Mouse (Mus musculus): ENCODE measurements around the gene Ctc1.

Ctc1 gene

DNA sequence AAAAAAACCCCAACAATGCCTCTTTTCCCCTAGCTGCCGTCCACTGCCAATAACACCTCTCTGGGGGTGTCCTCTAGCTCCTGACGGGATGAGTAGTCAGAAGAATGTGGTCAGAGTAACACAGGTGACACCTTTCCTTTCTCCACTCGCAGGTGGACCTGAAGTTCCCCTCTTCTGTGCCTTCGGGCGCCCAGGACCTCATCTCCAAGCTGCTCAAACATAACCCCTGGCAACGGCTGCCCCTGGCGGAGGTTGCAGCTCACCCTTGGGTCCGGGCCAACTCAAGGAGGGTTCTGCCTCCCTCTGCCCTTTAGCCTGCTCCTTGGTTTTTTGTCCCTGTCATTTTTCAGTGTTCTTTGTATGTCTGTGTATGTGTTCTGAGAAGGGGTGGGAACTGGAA lies 35.0 kb downstream of the Ctc1 start:
- DNase-seq = peak in 1 of 2 experiments; percentile 43

DNA sequence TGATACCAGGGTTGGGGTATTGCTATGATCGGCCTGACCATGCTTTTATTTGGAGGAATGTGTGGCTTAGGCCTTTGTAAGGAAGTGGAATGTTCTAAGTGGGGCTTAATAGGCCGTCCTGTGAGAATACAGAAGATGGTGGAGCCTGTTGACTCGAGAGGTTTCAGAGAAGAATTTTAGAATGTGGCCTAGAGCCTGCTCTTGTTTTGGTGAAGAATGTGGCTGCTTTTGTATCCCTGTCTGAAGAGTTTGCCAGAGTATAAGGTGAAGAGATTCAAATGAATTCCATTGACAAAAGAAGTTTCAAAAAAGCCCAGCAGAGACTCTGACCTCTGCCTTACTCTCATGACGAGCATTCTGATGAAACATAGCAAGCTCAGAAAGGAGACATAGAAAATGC lies 36.1 kb downstream of the Ctc1 start:
- DNase-seq = no peak

DNA sequence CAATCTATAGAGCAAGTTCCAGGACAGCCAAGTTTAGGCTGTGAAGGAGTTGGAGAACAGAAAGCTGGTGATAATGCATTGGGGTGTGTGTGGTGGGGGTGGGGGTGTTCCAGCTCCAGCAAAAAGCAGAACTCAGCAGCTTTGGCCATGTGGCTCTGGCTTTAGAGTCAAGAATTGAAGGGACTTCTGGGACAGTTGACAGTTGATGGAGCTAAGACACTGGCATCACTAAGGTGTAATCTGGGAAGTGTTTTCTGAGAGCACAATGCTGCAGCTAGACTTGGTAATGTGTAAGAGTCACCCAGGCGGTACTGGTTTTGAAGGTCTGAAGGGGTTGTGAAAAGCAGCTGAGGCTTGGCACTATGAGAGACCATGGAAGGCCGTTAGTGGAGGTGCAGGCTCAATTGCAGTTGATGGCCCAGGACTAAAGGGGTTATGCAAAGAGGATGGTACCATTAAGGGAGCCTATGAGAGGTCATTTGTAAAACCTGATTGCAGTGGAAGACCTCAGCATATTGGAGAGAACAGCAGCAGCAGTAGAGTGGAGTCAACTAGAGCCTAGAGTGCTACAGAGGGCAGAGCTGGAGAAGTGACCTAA lies 37.2 kb downstream of the Ctc1 start:
- no peak for DNase-seq

DNA sequence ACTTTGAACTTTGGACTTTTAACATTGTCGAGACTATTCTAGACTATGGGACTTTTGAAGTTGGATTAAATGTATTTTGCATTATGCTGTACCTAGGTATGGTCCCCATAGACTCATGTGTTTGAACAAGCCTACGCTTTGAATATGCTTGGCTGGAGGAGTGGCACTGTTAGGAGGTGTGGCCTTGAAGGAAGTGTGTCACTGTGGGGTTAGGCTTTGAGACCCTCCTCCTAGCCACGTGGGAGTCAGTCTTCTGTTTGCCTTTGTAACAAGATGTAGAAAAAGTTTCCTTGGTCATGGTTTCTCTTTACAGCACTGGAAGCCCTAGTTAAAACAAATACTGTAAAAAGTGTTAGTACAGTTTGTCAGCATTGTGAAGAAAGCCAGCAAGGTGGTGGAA lies 38.1 kb downstream of the Ctc1 start:
- DNase-seq = no peak

DNA sequence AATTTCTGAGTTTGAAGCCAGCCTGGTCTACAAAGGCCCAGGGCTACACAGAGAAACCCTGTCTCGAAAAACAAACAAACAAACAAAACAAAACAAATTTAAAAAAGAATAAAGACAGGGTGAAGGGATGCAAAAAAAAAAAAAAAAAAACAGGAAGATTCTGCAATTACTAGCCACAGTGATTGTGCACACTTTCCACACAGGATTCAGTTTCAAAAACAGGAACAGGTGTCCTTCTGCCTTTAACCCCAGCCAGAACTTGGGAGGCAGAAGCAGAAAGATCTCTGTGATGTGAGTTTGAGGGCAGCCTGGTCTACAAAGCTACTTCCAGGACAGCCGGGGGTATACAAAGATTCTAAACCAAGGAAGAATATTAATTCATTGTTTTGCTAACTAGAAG lies 42.6 kb downstream of the Ctc1 start:
- DNase-seq = no peak

DNA sequence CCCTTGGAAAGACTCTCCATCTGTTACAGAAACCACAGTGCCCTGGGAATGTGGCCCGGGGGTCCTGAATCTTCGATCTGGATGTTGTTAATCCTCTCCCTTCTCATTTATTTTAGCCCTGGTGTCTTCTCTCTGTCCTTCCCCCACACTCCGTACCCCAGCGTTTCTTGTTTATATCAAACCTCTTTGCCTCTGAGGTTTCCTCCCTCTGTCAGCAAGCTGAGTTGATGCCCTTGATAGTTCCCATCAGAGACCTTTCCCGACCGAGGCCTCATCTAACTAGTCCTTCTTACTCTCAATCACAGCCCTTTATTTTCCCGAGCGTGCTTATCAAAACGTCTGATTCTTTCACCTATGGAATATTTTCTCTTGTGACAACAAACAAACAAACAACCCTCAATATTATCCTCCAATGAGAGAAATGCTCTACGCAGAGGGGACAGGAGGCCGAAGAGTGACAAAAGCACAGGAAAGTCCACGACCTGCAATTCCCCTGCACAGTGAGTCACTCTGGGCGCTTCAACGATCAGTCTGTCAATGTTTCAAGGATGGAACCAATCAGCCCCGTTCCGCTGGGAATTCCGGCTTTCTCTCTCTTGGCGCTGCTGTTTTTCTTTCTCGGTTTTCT lies 43.1 kb downstream of the Ctc1 start:
- DNase-seq = no peak

DNA sequence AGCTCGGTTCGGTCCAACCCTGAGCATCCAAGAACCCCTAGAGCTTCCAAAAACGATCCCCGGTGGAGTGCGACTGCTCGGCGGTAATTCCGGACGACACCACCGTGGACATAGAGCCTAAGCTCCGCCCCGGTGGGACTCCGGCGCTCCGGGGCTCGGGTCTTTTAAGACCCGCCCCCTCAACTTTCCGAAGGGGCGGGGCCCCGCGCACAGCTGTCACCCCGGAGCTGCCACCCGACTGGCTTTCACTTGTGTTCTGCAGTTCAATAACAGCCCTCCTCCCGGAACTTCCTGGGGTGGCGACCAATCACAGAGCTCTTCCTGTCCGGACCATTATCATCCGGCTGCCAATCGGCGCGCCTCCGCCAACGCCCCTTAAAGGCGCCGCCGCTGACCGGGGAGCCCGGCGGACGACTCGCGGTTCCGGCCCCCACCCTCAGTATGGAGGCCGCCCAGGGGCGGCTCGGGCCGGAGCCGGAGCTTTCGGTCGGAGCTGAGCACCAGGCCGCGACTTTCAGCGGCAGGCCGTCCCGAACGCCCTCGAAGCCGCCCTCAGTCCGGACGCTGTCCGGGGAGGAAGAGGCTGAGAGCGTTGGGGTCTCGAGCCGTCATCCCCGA lies 43.8 kb downstream of the Ctc1 start, which contains the start of gene Borcs6:
Borcs6 (plus strand) TSS at position 361 of the 618 bp plus-strand sequence.
- peak; percentile 96 to 98 for DNase-seq

DNA sequence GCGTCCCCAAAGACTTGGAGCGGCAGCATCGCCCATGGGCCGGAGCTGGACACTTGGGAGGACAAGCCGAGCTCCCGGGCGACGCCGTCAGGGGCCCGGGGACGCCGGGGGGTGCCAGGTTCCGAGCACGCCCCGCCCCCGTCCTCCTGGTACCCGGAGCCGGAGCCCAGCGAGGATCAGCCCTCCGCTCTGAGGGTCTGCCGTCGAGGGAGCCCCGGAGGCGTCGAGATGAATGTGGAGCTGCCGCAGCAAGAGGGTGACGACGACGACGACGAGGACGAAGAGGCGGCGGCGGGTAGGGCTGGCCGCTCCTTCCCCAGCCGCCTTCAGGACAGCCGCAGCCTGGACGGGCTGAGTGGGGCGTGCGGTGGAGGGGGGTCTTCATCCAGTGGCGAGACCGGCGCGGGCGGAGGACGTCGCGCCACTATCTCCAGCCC lies 44.3 kb downstream of the Ctc1 start:
- DNase-seq = peak in 1 of 2 experiments; percentile 74

DNA sequence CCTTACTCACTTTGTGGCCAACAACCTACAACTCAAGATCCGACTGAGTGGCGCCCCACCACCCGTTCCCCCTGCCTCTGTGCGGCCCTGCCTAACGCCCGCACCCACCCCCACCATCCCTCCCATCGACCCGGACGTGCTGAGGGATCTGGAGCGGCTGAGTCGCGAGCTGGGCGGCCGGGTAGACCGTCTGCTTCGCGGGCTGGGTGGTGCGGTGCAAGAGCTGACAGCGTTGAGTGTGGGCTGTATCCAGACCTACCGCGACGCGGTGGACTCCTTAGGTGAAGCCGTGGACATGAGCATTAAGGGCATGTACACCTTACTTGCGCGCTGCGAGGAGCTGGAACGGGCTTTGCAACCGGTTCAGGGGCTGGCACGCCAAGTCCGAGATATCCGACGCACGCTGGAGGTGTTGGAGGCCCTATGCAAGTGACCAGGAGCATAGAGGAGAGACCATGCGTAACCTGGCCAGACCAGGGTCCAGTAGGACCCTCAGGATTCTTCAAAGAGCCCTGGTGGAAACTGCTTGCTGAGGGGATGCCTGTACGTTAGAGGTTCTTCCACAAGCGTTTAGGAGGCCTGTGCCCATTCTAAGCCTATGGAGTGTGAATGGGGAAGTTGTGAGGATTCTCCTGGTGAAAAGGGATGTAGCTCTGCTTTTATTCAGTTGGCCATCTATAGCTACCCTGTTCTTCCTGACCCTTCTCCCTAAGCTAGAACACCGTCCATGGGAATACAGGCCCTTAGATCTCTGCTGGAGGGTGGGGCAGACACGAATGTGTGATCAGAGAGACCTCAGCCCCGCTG lies 44.9 kb downstream of the Ctc1 start:
- DNase-seq = peak in 1 of 2 experiments; percentile 55

DNA sequence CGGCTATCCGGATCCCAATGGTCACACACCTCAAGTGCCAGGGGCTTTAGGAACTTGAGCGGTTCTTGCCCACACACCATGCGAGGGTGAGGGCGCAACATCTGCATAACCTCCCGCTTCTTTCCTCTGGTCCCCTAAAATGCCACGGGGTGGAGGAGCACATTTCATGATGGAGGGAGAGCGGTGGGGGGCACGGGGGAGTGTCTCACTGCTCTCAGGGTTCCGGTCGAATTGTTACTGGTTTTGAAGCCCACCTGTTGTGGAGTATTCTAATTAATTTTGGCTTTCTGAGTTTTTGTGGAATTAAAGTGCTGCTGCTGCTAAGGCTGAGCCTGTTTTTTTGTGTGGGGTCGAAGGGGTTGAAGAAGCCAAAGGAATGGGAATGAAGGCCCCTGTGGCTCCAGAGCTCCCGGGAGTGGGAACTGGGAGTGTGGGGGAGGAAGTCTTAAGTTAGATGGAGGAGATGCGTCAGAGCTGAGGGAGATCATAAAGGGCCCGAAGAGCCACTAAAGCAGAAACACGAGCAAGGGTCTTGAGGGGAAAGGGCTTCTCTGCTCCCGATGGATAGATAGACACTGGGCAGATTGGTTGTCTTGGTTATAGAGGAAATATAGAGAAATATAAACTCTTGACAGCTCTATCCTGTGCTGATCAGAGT lies 45.7 kb downstream of the Ctc1 start:
- peak in 1 of 2 experiments; percentile 20 for DNase-seq

DNA sequence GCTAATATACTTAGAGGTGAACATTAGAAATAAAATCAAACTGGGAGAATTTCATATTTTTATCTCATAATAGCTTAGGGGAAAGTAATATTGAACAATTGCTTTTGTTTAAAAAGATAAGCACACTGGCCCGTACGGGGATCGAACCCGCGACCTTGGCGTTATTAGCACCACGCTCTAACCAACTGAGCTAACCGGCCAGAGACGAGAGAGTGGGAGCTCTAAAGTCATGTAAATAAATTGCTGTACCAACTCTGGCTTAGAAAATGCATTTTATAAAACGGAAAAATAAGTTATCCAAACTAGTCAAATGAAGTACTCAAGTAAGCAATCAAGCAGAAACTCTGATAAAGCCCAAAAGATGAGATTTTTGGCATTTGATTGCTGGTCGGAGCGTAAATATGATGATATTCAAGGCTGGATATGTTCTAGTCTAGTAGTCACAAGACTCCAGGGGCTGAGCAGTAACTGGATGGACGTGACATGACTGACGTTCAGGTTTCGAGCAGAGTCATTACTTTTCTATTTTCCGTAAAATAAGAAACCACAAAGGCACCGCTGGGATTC lies 46.6 kb downstream of the Ctc1 start:
- DNase-seq = peak; percentile 81 to 89

DNA sequence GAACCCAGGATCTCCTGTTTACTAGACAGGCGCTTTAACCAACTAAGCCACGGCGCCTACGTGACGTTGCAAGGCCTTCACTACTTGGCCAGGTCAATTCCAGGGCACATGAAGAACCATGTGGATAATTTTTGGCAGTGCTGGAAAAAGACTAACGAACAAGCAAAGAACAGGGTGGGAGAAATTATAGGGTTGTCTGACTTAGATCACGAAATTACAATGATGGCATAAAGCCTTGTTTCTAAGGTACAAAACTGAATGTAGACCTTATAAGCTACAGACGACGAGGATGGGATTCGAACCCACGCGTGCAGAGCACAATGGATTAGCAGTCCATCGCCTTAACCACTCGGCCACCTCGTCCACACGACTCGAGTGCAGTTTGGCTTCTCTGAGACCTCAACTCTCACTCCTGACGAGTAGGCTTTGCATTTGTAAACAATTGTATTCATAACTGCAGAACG lies 47.1 kb downstream of the Ctc1 start:
- peak; percentile 95 to 96 for DNase-seq

DNA sequence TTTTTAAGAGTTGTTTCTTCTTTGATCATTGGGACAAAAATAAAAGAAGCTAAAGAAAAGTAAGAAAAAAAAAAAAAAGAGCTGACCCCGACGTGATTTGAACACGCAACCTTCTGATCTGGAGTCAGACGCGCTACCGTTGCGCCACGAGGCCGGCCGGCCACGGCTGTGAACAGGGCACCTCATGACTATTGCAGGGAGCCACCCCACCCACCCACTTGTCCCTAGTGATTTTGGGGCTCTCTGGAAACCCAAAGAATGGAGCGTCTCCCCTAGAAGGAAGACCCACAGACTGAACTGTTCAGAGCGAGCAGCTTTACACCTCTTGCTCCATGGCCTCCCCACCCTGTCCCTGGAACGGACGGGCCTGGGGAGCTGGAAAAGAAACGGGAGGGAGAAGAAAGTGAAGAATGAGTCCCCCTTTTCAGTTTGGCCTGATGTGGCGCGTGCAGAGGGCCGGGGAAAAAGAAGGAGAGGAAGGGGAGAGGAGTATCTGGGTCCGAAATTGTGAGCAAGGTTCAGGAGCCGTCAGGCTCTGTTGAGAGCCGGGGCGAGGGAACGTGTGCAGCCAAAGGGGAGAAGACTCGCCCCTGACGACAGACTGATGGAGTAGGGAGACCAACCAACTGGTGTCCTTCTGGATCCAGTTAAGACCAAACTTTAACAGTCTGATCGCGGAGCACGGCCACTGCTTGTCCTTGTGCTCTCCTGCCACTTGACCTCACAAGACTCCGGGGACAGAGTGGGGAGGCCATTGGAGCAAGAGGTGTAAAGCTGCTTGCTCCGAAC lies 47.9 kb downstream of the Ctc1 start:
- peak; percentile 74 to 89 for DNase-seq

DNA sequence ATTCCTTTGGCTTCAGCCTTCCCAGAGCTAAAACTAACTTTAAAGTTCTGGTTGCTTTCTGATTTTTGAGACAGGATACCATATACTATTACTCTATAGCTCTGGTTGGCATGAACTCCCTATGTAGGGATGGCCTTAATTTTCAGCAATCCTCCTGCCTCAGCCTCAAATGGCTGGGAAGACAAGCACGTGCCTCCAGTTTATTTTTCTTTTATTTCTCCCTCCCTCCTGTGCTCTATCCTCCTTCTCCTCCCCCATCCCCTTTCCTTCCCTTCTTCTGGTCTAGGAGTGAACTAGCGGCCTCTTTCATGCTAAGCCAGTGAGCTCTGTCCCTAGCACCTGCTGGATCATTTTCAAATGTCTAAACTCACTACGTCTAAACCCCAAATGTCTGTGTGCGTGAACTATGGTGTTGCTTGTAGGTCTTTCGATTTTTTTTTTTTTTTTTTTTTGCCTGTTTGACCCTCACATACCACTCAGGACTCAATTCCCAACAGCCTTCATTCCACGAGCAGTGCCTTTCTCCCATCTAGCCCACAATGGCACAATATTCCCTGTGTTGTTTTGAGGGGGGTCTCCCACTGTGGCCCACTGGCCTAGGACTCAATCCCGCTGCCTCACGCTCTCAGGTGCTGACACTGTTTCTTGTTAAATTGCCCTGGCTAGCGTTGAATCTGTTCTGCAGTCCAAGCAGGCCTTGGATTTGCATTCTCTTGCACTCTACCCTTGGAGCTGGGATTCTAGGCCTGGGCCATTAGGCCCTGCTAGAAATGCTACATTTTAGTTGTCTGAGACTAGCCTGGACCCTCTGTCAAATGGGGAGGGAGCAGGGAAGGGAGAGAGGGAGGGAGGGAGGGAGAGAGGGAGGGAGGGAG lies 48.8 kb downstream of the Ctc1 start:
- DNase-seq = no peak

DNA sequence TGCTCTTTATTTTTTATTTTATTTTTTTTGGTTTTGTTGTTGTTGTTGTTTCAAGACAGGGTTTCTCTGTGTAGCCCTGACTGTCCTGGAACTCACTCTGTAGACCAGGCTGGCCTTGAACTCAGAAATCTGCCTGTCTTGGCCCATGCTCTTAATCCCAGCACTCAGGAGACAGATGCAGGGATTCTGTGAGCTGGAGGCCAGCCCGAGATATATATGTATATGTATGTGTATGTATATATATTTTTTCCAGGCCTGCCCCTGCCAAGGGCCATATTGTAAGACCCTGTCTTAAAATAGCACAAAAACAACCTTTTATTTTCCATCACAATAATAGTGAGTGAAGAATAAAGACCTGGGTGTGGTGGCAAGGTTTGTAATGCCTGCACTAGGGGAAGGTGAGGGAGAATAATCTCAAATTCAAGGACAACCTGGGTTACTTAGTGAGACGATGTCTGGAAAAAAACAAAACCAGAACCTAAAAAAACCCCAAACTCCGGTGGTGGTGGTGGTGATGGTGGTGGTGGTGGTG lies 49.7 kb downstream of the Ctc1 start:
- DNase-seq = no peak

DNA sequence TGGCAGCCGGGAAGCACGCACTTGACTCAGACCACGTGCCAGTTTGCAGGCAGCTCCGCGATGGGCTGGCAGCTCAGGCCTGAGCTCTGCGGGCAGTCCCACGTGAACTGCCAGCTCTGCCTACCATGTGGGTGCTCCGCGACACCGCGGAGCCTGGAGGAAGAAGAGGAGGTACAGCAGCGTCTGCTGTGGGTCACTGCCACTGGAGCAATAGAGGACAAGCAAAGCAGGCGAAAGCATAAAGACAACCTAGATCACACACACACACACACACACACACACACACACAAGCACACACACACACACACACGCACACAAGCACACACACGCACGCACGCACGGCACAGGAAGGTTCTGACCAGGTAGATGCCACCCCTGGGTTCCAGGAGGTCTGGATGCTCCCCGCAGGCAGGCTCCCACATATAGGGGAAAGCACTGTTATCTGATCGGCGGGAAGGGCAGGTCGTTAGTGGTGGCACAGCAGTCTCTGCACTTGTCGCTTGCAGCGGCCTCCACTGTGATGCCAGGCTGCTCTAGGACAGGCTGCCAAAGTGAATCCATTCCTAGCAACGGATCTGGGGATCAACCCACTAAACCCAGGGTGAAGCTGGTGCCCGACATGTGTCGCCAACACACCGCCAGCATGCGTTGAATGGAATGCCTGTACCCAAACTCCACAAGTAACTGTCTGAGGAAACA lies 50.6 kb downstream of the Ctc1 start:
- DNase-seq = peak in 1 of 2 experiments; percentile 44

DNA sequence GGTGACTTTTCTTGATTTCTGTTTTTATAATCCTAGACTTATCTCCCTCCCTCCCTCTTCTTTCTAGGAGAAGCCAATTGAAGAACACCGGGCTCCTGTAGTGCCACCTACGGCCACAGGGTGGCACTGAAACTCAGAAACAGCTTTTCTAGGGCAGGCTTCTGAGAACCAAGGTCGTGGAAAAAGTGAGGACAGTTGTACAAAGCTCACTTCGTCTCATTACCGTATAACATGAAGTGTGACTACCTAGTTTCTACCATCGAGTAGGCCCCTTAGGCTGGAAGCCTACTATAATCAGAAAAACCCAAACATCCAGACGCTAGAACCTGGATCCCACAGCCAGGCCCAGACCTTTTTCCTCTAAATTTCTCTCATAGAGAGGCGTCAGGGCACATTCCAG lies 51.2 kb downstream of the Ctc1 start:
- peak; percentile 93 to 96 for DNase-seq

DNA sequence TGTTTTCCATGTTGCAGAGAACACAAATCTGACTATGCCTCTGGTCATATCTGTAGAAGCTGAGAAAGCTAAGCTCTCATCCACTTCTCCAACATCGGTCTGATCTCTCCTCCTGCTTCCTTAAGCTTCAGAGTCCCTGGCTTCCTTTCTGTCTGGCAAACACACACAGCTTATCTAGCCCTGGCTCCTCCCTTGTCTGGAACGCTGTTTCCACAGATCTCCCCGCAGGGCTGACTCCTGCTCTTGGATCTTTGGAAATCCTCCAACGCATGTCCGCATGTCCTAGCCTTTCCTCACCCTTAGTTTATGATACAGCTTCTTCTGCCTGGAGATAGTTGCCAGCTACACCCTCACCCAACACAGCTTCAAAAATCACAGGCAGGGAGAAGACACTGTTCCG lies 51.9 kb downstream of the Ctc1 start:
- DNase-seq = no peak

DNA sequence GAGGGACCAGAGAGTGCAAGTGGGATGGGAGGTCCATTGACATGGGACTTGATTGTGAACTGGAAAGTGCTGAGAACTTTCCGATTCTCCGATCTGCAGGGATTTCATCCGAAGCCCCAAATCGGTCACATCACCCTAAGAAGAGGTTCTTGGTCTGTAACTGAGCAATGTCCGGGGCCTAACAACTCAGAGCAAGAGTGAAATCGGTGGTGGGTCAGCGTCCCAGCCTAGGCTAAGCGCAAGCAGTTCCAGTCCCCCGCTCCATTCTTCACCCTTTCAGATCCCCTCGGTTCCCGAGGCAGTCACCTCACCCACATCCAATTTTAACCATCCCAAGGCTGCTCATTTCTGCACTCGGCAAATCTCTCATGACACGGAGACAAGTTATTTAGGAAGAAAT lies 54.4 kb downstream of the Ctc1 start:
- DNase-seq = peak in 1 of 2 experiments; percentile 40

Data from kidney, postnatal 36 days (tissue).